Mouse (Mus musculus) embryo, embryonic 11 days (tissue): ENCODE results near the gene Mymk.

Source experiments
- DNase-seq: peaks from one replicate; pipeline ENCODE4 v3.0.0-alpha.2; 2015

The Mymk gene

GRCm38 (mm10) chr2:27078312-27078711, 6.3 kb upstream of the Mymk start:
- no peak for DNase-seq

GRCm38 (mm10) chr2:27077655-27078244, 5.8 kb upstream of the Mymk start:
- peak; percentile 43 for DNase-seq

GRCm38 (mm10) chr2:27075485-27075884, 3.5 kb upstream of the Mymk start:
- peak; percentile 58 for DNase-seq

- no peak for DNase-seq
Measured at GRCm38 (mm10) chr2:27074804-27075203, 2.8 kb upstream of the Mymk start.

GRCm38 (mm10) chr2:27073407-27073806, 1.4 kb upstream of the Mymk start:
- DNase-seq = no peak

- DNase-seq = no peak
Measured at GRCm38 (mm10) chr2:27071137-27071536, 842 bp downstream of the Mymk start.

- no peak for DNase-seq
Measured at GRCm38 (mm10) chr2:27070247-27070813, 1.6 kb downstream of the Mymk start.

GRCm38 (mm10) chr2:27069646-27070045, 2.3 kb downstream of the Mymk start:
- DNase-seq = no peak

GRCm38 (mm10) chr2:27067996-27068395, 4.0 kb downstream of the Mymk start:
- no peak for DNase-seq

GRCm38 (mm10) chr2:27067124-27067523, 4.9 kb downstream of the Mymk start:
- no peak for DNase-seq

GRCm38 (mm10) chr2:27059187-27059586, 12.8 kb downstream of the Mymk start:
- no peak for DNase-seq

GRCm38 (mm10) chr2:27058751-27059150, 13.2 kb downstream of the Mymk start:
- no peak for DNase-seq

- DNase-seq = no peak
Measured at GRCm38 (mm10) chr2:27058251-27058650, 13.7 kb downstream of the Mymk start.

GRCm38 (mm10) chr2:27049408-27049807, 22.6 kb downstream of the Mymk start:
- no peak for DNase-seq

GRCm38 (mm10) chr2:27045979-27046770, 25.8 kb downstream of the Mymk start:
- no peak for DNase-seq

- DNase-seq = no peak
Measured at GRCm38 (mm10) chr2:27044641-27045040, 27.3 kb downstream of the Mymk start.

- no peak for DNase-seq
Measured at GRCm38 (mm10) chr2:27044166-27044565, 27.8 kb downstream of the Mymk start.

- DNase-seq = peak; percentile 89
Measured at GRCm38 (mm10) chr2:27043461-27043860, 28.5 kb downstream of the Mymk start.

GRCm38 (mm10) chr2:27042131-27042844, 29.7 kb downstream of the Mymk start:
- no peak for DNase-seq

GRCm38 (mm10) chr2:27039286-27039685, 32.7 kb downstream of the Mymk start:
- DNase-seq = peak; percentile 21

- peak; percentile 86 for DNase-seq
Measured at GRCm38 (mm10) chr2:27038596-27038995, 33.4 kb downstream of the Mymk start.

GRCm38 (mm10) chr2:27037008-27037407, 35.0 kb downstream of the Mymk start:
- no peak for DNase-seq

GRCm38 (mm10) chr2:27036003-27036402, 36.0 kb downstream of the Mymk start:
- no peak for DNase-seq

- DNase-seq = no peak
Measured at GRCm38 (mm10) chr2:27032361-27032760, 39.6 kb downstream of the Mymk start.
